Mouse (Mus musculus) ovary, postnatal 14 days (tissue): ENCODE measurements around the gene Trim67.
A peak's percentile ranks its signal among the peaks of the same experiment; 100 is the strongest.

Experiments used
- DNase-seq: peaks from one replicate; pipeline ENCODE4 v3.0.0; 2022; ENCODE audit warnings: low spot score

The Trim67 gene

GRCm38 (mm10) chr8:124792708-124793107, at the start of gene Trim67:
Trim67 (plus strand) TSS chr8:124793092.
- DNase-seq: peak; percentile 5

DNA sequence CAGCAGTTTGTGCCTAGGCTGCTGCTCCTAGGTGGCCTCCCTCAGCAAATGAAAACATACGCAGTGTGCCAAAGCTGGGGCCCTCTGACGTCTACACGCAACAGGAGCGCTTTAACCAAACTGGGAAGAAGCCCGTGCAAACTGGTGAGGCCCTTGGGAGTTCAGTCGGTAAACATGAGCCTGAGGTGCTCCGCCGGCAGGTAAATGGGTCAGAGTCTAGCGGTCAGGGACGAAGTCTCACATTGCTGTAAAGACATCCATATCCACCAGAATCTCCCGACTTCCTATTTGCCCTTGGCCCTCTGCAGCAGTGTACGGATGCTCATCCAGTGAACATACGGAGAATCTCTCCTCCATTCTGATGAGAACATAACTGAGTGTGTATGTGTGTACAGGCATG, 46.2 kb upstream of the Trim67 start:
- DNase-seq: no peak

GRCm38 (mm10) chr8:124751191-124751590, 41.7 kb upstream of the Trim67 start:
- no peak for DNase-seq

GRCm38 (mm10) chr8:124751709-124752173, 41.2 kb upstream of the Trim67 start, which contains the start of gene Fam89a:
Fam89a (minus strand) TSS chr8:124751832.
- DNase-seq: no peak

GRCm38 (mm10) chr8:124752325-124752862, 40.5 kb upstream of the Trim67 start:
- DNase-seq: no peak

DNA sequence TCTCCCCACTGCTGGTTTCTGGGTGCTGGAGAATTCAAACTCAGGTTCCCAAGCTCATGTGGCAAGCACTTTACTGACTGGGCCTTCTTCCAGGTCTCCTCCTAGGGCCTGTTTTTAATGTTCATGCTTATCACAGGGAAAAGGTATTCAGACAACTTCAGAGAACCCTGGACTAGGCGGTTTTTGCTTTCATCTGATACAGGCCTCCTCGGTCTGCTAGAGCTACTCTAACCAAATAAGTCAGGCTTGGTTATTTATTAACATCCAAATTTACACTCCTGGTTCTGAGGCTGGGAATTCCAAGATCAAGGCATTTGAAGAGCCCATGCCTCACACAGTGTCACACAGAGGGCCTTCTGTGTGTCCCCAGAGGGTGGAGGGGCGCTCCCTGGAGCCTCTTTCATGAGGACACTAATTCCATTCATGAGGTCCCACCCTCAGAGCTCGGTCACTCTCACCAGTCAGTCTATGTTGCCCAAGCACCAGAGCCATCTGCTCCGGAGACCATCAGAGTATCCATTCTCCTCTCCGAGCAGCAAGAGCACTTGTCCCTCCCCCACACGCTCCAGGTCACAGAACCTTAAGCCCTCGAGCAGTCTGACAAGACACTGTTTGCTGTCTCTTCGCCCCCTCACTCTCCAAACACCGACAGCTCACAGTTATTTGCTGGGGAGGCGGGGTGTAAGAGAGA, 38.6 kb upstream of the Trim67 start:
- DNase-seq: no peak

- no peak for DNase-seq
These were observed 38.1 kb upstream of the Trim67 start for GRCm38 (mm10) chr8:124754792-124755190.

DNA sequence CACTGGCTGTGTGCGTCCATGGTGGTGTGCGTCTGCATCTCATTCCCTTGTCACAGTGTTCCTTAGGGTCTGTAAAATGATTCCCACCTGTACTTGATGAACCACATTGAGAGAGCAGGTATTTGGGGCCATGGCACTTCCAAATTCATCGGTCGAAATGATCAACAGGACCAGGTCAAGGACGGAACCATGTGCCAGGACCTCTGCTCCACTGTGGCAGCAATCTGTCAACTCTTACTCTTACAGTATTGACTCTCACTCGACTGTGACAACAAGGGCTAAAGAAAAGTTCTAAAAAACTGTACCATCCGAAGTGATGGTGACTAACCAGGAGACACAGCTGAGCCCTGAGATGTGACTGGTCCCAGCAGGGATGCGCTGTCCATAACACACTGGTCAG, 37.4 kb upstream of the Trim67 start:
- no peak for DNase-seq

- DNase-seq: no peak
These were observed 36.7 kb upstream of the Trim67 start for GRCm38 (mm10) chr8:124756153-124756552.

DNA sequence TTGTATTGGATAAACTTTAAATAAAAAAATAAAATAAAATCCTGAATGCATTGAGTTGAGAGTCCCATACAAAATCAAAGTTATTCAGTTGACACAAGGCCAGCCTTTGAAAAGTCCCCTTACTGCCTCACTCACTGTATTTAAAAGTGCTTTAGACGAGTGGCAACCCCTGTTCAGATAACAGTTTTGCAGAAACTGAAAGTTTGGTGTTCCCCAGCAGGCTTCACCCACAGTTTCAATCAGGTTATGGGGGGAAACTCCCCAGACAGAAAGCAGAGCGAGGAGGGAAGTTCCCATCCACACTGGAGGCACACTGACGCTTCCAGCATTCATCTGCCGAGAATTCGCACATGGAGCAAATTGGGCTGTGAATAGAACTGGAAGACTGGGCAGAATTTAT, 36.3 kb upstream of the Trim67 start:
- no peak for DNase-seq

DNA sequence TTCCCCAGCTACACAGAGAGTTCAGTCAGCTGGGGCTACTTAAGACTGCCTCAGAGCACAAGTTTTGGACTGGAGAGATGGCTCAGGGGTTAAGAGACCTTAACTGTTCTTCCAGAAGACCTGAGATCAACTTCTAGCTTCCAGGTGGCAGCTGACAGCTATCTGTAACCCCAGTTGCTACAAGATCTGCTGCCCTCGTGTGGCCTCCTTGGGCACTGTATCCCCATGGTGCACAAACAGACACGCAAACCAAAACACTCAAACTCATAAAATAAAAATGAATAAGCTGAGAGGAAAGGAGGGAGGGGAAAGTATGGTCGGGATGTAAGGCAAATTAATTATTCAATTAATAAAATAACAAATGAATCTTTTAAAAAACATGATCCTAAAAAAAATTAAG, 34.3 kb upstream of the Trim67 start:
- no peak for DNase-seq

DNA sequence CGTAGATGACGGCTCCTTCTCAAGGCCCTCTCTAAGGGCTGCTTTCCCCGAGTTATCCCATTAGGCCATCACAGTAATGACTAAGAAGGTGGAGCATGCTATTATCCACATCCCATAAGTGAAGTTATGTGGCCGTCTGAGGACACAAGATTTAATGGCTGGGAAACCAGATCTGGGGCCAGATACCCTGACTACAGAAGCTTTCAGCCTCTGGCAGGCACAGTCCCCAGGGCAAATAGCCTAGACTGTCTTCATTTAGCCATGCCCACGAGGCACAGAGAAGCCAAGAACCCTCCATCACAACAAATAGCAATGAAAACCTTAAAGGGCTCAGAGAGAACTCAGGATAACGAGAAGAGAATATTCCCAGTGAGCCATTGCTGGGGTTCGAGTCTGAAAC, 29.8 kb upstream of the Trim67 start:
- no peak for DNase-seq

GRCm38 (mm10) chr8:124772389-124772788, 20.5 kb upstream of the Trim67 start:
- no peak for DNase-seq

- DNase-seq: peak; percentile 46
These were observed 17.2 kb upstream of the Trim67 start for GRCm38 (mm10) chr8:124775695-124776094.

DNA sequence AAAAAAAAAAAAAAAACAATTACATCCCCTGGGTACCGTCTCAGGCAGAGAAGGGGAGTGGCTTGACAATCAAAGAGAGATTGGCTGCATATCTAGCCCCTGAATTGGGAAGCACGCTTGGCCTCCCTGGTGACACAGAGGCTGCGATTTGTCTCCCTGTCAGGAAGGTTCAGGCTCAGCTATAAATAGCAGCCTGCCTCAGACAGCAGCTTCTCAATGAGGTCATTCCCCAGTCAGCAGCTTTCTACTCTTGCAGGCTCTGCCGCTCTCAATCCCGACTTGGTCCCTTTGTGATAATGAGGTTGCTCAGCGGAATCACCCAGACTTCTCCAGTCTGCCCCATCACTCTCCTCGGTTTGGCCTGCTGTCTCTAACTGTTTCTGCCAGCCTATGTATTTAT, 12.7 kb upstream of the Trim67 start:
- no peak for DNase-seq

- DNase-seq: no peak
These were observed 10.5 kb upstream of the Trim67 start for GRCm38 (mm10) chr8:124782431-124782830.

DNA sequence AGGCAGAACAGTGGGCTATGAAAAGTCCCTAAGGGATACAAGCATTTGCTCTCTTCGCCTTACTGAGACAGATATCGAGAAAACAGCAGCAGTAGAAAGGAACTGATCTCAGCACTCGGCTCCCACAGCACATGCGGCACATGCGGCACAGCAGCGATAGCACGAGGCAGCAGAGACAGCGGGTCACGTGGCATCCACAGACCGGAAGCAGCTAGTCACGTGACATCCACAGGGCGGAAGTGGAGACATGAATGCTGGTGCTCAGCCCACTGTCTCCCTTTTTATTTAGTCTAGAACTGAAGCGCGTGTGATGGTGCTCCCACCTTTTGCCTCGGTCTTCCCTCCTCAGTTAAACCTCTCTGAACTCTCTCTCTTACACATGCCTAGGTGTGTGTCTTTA, 9.7 kb upstream of the Trim67 start:
- DNase-seq: no peak

GRCm38 (mm10) chr8:124784613-124785012, 8.3 kb upstream of the Trim67 start:
- no peak for DNase-seq

- no peak for DNase-seq
These were observed 2.2 kb upstream of the Trim67 start for GRCm38 (mm10) chr8:124790676-124791075.

DNA sequence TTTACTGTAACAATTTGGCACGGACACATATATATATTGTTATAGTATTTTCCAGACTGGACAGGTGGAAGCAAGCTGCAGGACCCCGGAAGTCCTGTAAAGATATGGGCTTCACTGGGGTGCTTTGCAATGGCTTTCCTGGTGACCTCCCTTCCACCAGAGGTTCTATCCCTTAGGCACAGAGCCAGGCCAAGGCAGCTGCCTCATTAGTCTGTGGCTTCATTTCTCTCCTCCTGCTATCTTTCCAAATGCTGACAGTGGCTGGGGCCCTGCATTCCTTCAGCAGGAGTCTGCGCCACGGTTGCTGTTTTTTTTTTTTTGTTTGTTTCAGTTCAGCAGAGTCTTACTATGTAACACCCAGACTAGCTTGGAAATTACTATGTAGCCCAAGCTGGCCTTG, 1.1 kb upstream of the Trim67 start:
- no peak for DNase-seq

DNA sequence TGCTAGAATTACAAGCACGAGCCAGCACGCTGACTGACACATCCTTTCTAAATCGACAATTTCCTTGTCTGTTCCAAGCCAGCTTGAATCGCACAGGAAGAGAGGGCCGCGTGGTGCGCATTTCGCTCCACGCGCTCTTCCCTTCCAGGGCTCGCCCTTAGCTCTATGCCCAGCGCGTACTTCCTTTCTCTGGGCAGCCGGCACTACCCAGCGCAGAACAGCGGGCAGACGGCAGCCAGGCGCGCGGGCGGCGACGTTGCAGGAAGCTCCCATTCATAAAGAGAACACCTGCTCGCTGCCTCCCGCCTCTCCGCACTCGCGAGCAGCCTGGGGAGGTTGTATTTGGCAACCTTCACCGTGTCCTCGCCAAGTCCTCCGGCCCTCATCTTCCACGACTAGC, 706 bp upstream of the Trim67 start:
- no peak for DNase-seq

DNA sequence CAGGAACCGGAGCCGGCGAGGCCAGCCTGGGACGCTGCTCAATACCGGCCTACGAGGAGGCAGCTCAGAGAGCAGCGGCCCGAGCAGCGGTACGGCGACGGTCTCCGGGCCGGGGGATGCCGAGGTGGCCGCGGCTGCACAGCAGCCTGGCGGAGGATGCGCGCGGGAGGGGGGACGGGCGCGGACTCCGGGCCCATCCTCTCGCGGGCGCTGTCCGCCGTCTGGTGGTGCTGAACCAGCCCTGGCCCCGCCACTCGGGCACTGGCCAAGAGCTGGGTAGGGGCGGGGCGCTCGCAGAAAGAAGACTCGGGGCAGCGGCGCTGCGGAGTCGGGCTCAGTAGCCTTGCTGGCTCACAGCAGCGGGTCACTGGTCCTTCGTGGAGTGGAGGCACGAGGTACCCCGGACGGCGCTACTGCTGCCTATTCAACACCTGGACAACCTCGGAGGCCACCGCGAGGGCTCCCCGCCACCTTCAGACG, 320 bp downstream of the Trim67 start:
- peak; percentile 93 for DNase-seq

GRCm38 (mm10) chr8:124793661-124794485, 981 bp downstream of the Trim67 start:
- DNase-seq: no peak
